Mouse (Mus musculus) splenic B cell, adult 2 months (primary cell): ENCODE data around the gene Kcnd1.
"Not testable (repeated sequence)": the region's sequence is repeated elsewhere in the genome, so short reads cannot be mapped to it uniquely, and the experiment has no call there.

Source experiments
- DNase-seq: peaks from one replicate; pipeline ENCODE4 v3.0.0-alpha.2; 2011; ENCODE audit warnings: low read depth, low spot score
- H3K27me3 ChIP-seq: 2 replicates; pipeline ENCODE4 v1.6.1; 2012; ENCODE audit warnings: mild to moderate bottlenecking, low read length, moderate library complexity, mixed read lengths; ENCODE audit not compliant: control insufficient read depth, poor library complexity, insufficient read depth, severe bottlenecking
- H3K36me3 ChIP-seq: 2 replicates; pipeline ENCODE4 v1.6.1; 2012; ENCODE audit warnings: mild to moderate bottlenecking, low read length, moderate library complexity, mixed read lengths; ENCODE audit not compliant: control insufficient read depth, poor library complexity, insufficient read depth, severe bottlenecking

Gene Kcnd1

DNA sequence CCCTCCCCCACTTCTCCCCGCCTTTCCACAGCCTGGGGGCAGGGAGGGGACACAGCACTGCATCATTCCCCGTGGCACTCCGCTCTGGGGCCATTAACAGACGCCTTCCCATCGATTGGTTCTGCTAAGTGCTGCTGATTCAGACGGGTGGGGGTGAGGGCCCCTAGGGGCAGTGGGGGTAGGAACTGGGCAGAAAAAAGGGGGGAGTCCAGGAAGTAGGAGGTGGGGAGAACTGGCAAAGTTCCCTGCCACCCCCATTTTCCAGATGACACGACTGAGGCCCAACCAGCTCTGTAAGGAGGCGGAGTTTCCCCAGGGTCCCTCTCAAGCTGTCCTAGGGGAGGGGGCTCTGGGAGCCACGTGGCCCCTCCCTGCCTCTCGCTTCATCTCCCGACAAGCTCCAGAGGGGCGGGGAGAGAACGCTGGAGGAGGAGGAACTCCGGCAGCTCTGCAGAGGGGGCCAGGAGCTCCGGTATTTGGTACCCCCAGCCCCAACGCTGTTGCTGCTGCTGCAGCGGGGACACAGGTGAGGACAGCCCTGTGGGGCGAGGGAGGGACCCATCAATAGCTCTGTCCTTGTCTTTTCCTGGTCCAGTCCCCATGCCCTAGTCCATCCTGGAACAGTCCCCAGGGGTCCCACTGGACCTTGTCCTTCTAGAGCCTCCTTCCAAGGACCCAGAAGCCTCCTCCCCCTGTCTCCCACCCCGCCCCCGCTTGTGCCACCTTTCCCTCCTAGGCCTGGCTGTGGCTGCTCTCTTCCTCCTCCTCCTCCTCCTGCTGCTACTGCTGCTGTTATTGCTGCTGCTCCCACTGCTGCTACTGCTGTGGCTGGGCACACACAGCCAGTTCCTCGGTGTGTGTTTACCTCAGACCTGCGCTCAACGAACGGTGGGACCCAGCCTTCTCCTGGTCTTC, at the start of gene Kcnd1:
TSS of gene Kcnd1 (plus strand) at position 425 of the 915 bp plus-strand sequence.
- Histone ChIP-seq H3K27me3 (no peaks in the 10 kb centered on the region), H3K36me3 (peaks cover 4% of the 10 kb centered on the region; the same call in 1 of the 2 replicates)
- no peak for DNase-seq

DNA sequence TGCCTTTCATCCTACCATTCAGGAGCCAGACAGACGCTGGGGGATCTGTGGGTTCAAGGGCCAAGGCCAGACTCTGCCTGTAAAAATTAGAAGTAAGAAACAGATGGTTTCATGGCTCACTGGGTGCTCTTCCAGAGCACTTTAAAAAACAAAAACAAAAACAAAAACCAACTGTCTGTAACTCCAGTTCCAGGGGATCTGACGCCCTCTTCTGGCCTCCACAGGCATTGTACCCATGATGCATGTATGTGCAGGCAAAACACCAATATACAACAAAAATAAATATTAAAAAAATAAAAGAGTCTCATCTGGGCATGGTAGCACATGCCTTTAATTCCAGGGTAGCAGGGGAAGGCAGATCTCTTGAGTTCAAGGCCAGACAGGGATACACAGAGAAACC, 49.3 kb upstream of the Kcnd1 start:
- Histone ChIP-seq H3K27me3 (no peaks in the 10 kb centered on the region), H3K36me3 (0 out of 2 replicates have a peak, but pooled peaks cover 4% of the 10 kb centered on the region)
- peak; percentile 24 for DNase-seq

DNA sequence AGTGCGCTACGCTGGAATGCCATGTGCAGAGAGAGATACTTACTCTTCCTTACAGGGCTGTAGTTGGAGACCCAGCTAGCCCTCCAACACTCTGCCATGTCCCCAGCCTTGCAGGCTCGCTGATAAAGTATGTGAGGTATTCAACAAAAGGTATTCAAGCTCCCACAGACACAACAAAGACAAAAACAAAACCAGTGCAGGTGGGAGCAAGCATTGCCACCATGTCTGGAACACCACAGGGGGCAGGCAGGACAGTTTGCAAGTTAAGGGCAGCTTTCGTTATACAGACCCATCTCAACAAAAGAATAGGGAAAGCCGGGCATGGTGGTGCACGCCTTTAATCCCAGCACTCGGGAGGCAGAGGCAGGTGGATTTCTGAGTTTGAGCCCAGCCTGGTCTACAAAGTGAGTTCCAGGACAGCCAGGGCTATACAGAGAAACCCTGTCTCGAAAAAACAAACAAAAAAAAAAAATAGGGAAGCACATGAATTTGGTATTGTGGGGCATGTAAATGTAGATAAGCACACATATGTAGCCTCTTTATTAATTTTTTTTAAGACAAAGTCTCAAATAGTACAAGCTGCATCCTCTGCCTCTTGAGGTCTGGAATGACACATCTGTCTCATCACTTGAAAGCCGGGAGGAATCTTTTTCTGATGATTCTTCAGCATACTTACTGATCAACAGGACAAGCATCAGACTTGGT, 46.4 kb upstream of the Kcnd1 start:
- no peak for DNase-seq
- H3K36me3 ChIP-seq = 0 out of 2 replicates have a peak, but pooled peaks cover 4% of the 10 kb centered on the region
- H3K27me3 ChIP-seq = no peaks in the 10 kb centered on the region

DNA sequence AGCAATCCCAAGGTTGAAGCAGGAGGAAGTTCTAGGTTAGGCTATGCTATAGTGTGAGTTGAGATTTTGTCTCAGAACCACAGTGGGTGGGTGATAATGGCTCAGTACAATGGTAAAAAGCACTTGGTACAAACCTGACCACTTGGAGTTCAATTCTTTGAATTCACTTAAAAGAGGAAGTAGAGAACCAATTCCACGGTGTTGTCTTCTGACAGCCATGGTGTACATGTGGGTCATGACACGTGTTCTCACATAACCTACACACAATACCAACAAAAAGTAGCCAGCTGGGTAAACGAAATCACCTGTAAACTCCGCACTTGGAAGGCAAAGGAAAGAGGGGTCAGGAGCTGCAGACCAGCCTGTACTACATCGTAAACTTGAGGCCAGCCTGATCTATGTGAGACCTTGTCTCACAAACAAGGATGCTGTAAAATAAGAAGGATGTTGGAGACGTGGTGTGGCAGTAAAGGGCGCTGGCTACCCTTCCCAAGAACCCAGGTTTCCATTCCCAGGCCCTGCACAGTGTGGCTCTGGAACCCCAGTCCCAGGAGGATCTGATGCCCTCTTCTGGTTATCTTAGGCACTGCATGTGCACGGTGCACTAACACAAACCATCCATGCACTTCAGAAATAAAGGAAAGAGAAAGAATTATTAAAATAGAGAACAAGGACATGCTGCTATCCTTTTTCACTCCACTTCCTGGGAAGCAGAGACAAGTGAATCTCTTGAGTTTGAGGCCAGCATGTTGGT, 45.6 kb upstream of the Kcnd1 start:
- H3K36me3 ChIP-seq = 0 out of 2 replicates have a peak, but pooled peaks cover 4% of the 10 kb centered on the region
- no peaks in the 10 kb centered on the region for H3K27me3 ChIP-seq
- DNase-seq = peak; percentile 55

DNA sequence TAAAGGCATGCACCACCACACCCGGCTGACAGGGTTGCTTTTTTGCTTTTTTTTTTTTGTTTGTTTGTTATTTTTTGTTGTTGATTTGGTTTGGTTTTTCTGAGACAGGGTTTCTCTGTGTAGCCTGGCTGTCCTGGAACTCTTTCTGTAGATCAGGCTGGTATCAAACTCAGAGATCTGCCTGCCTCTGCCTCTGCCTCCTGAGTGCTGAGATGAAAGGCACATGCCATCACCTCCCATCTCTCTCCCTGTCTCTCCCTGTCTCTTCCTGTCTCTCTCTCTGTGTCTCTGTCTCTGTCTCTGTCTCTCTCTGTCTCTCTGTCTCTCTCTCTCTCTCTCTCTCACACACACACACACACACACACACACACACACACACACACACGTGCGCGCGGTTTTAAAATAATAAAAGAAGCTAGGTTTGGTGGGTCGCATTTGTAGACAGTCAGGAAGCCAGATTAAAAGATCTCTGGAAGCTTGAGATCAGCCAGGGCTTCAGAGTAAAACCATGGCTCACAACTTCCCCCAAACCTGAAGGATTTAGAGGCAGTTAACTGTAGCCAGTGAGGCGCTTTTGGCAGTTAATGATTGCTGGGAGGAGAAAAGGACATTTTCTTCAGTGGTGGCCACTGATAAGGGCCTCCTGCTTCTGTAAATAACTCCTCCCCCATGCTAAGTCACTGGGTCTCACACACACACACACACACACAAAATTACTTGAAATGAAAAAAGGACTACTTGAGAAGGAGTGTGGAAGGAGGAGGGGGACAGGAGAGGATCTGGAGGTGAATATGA, 43.4 kb upstream of the Kcnd1 start:
- Histone ChIP-seq H3K27me3 (no peaks in the 10 kb centered on the region), H3K36me3 (no peaks in the 10 kb centered on the region)
- DNase-seq = no peak

DNA sequence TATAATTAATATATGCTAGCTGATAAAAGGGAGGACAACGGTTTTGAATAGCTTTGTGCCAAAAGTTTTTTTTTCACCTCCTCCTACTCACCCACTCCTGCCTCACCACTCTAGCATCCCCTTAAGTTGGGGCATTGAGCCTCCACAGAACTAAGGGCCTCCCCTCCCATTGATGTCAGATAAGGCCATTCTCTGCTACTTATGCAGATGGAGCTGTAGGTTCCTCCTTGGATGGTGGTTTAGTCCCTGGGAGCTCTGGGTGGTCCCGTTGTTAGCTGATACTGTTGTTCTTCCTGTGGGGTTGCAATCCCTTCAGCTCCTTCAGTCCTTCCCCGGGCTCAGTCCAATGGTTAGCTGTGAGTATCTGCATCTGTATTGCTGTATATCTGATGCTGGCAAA, 42.8 kb upstream of the Kcnd1 start:
- no peaks in the 10 kb centered on the region for H3K36me3 ChIP-seq
- no peaks in the 10 kb centered on the region for H3K27me3 ChIP-seq
- DNase-seq = no peak

DNA sequence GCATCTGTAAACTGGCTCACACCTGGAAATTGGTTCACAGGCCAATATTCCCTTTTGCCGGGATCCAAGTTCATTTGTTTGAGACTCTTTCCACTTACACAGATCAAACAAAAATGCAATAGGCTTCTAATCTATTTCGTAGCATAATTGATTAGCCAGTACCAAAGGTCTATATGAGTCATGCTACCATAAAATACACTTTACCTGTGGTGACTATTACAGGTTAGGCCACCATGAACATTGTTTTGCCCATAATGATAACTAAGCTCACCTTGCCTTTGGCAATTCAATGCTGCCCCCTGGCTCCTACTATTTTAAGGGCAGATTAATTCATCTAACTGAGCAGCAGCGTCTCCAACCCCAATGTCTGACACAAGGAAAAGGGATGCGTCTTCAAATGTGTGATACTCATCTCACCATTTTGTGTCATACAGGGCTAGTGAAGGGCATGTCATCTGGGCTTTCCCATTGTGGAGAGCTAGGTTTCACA, 39.4 kb upstream of the Kcnd1 start:
- H3K36me3 ChIP-seq = no peaks in the 10 kb centered on the region
- H3K27me3 ChIP-seq = no peaks in the 10 kb centered on the region
- DNase-seq = no peak

DNA sequence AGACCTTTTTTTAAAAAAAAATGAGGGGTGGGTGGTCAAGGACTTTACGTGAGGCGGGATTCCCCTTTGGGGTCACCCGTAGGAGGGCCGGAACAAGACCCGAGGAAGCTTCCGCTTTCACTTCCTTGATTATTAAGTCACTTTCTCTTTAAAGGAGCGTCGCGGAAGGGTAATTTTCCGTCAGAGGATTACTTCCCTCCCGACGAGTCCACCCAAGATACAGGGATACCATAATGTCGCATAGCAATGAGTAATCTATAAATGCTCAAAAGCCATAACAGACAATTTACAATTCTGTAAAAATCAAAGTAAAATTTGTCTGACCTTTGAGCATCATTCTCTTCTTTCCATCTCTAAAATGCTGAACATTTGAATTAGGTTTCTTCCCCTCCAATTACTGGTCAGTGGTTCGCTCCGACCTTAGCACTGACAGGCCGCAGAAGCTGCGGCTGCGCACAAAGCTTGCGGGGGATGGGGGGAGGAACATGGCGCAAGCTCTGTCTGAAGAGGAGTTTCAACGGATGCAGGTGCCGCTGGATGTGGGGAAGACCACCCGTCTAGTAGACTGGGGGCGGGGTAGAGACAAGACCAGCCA, 32.5 kb upstream of the Kcnd1 start, which contains the start of gene Gripap1:
TSS of gene Gripap1 (plus strand) at position 224 of the 595 bp plus-strand sequence.
- Histone ChIP-seq H3K27me3 (no peaks in the 10 kb centered on the region), H3K36me3 (no peaks in the 10 kb centered on the region; the same call in 1 of the 2 replicates)
- DNase-seq = peak; percentile 93

DNA sequence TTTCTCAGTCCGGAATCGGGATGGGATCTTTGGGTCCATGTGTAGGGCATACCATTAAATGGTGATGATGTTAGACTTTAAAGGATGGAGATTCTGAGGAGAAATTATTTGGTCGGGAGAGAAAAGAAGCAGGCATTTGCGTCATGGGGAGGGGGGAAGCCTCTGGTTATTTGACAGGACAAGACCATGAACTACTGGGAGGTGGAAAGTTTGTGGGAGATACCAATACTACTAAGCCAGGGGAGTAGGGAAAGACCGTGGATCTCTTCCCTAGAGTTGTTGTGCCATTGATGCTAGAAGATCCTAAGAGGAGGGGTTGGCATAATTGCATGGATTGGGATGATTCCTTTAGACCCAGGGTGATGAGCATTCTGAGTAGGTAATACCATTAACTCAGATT, 31.8 kb upstream of the Kcnd1 start:
- H3K27me3 ChIP-seq = no peaks in the 10 kb centered on the region
- no peak for DNase-seq

DNA sequence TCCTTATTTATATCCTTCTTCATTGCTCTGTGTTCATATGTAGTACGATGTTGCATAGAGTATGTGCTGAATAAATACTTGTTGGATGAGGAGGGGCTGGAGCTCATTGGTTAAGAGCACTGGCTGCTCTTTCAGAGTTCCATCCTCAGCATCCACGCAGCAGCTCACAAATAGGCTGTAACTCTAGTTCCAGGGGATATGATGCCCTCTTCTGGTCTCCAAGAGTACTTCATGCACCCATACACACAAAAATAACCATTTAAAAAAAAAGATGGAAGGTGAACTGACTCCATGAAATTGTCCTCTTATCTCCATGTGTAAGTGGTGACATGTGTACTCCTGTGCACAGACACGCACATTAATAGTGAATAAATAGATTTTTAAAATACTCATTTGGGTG, 28.7 kb upstream of the Kcnd1 start:
- Histone ChIP-seq H3K36me3 (no peaks in the 10 kb centered on the region; the same call in 1 of the 2 replicates), H3K27me3 (no peaks in the 10 kb centered on the region)
- peak; percentile 62 for DNase-seq

More for the DNA sequence above, 31.8 kb upstream of the Kcnd1 start:
- no peaks in the 10 kb centered on the region; the same call in 1 of the 2 replicates for H3K36me3 ChIP-seq

DNA sequence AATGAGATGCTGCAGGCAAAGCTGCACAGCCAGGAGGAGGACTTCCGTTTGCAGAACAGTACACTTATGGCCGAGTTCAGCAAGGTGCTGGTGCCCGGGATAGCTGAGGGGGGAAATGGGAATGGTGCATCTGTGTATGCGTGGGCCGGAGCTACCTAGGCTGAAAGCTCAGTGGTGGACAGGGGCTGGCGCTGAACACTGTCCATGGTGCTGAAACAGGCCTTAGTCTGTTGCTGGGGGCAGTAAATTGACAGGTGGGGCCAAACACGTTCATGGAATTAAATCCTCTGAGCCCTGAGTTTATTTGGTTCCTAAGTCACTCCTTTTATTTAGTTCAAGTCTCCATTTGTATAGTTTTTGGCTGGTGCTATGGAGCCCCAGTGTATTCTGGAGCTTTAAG, 27.1 kb upstream of the Kcnd1 start:
- no peaks in the 10 kb centered on the region for H3K27me3 ChIP-seq
- DNase-seq = peak; percentile 41
- peaks cover 4% of the 10 kb centered on the region; the same call in 1 of the 2 replicates for H3K36me3 ChIP-seq

DNA sequence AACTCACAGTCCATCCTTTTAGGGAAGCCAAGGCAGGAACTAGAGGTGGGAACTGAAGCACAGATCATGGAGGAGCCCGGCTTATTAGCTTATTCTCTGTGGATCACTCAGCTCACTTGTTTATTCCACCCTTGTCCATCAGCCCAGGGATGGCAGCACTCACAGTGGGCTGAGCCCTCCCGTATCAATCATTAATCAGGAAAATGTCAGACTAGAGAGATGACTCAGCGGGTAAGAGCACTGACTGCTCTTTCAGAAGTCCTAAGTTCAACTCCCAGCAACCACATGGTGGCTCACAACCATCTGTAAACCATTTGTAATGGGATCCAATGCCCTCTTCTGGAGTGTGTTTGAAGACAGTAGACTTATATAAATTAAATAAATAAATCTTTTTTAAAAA, 24.8 kb upstream of the Kcnd1 start:
- Histone ChIP-seq H3K36me3 (peaks cover 4% of the 10 kb centered on the region; the same call in 1 of the 2 replicates), H3K27me3 (no peaks in the 10 kb centered on the region)
- no peak for DNase-seq

DNA sequence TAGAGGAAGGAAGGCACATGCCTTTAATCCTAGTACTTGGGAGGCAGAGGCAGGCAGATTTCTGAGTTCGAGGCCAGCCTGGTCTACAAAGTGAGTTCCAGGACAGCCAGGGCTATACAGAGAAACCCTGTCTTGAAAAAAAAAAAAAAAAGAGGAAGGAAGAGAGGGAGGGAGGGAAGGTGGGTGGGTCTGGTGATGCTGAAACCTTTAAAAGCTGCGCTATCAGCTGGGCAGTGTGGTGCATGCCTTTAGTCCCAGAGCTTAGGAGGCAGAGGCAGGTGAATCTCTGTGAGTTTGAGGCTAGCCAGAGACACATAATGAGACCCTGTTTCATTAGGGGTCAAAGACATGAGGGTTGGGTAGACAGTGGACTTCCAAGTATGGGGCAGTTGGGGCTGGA, 19.9 kb upstream of the Kcnd1 start:
- not testable (repeated sequence) for H3K27me3 ChIP-seq, H3K36me3 ChIP-seq
- peak; percentile 41 for DNase-seq
